Mouse (Mus musculus) CD8-positive naive resting alpha-beta T cell, adult 2 months (primary cell): ENCODE measurements around the gene Alg9.

Source experiments
- DNase-seq, 2 experiments: peaks; one replicate each; pipeline ENCODE4 v3.0.0; 2022; ENCODE audit warnings: low read depth in 2 of 2, low spot score in 2 of 2

Gene Alg9

GRCm38 (mm10) chr9:50850713-50851112 lies 75.9 kb downstream of the Alg9 start:
- DNase-seq, result no peak

- no peak for DNase-seq
Observed at GRCm38 (mm10) chr9:50852634-50853349, 78.0 kb downstream of the Alg9 start.

- DNase-seq, result no peak
Observed at GRCm38 (mm10) chr9:50854376-50854775, 79.6 kb downstream of the Alg9 start.

GRCm38 (mm10) chr9:50855133-50855766 lies 80.4 kb downstream of the Alg9 start:
- no peak for DNase-seq

- no peak for DNase-seq
Observed at GRCm38 (mm10) chr9:50855780-50856179, 81.0 kb downstream of the Alg9 start.

GRCm38 (mm10) chr9:50856341-50857081 lies 81.7 kb downstream of the Alg9 start:
- peak; percentile 89 to 97 for DNase-seq

- no peak for DNase-seq
Observed at GRCm38 (mm10) chr9:50857082-50857641, 82.3 kb downstream of the Alg9 start.

GRCm38 (mm10) chr9:50858681-50859080 lies 83.9 kb downstream of the Alg9 start:
- DNase-seq, result no peak

- DNase-seq, result no peak
Observed at GRCm38 (mm10) chr9:50861119-50861839, 86.5 kb downstream of the Alg9 start.

GRCm38 (mm10) chr9:50863824-50864223 lies 89.0 kb downstream of the Alg9 start:
- no peak for DNase-seq

GRCm38 (mm10) chr9:50864877-50865276 lies 90.1 kb downstream of the Alg9 start:
- no peak for DNase-seq

GRCm38 (mm10) chr9:50865803-50866202 lies 91.0 kb downstream of the Alg9 start:
- peak; percentile 13 to 28 for DNase-seq

GRCm38 (mm10) chr9:50867015-50867414 lies 92.2 kb downstream of the Alg9 start:
- no peak for DNase-seq

GRCm38 (mm10) chr9:50868182-50868581 lies 93.4 kb downstream of the Alg9 start:
- no peak for DNase-seq

GRCm38 (mm10) chr9:50873210-50873609 lies 98.4 kb downstream of the Alg9 start:
- DNase-seq, result no peak

- DNase-seq, result no peak
Observed at GRCm38 (mm10) chr9:50874031-50874430, 99.2 kb downstream of the Alg9 start.

- no peak for DNase-seq
Observed at GRCm38 (mm10) chr9:50875470-50875869, 100.7 kb downstream of the Alg9 start.

GRCm38 (mm10) chr9:50876287-50876686 lies 101.5 kb downstream of the Alg9 start:
- DNase-seq, result no peak

GRCm38 (mm10) chr9:50877431-50877830 lies 102.6 kb downstream of the Alg9 start:
- DNase-seq, result no peak

GRCm38 (mm10) chr9:50882183-50882582 lies 107.4 kb downstream of the Alg9 start:
- DNase-seq, result no peak

GRCm38 (mm10) chr9:50884093-50884492 lies 109.3 kb downstream of the Alg9 start:
- no peak for DNase-seq
